Mouse (Mus musculus): ENCODE results near the gene Pdss2. TPM values are rescaled to one million over a fixed set of nuclear protein-coding genes. Genes with fewer than 3 reads are reported as not detected.
"Not testable (repeated sequence)": the region's sequence is repeated elsewhere in the genome, so short reads cannot be mapped to it uniquely, and the experiment has no call there.

Gene Pdss2
- total RNA-seq, 2 experiments from 2014 or later: 16.0 to 17.7 TPM

DNA sequence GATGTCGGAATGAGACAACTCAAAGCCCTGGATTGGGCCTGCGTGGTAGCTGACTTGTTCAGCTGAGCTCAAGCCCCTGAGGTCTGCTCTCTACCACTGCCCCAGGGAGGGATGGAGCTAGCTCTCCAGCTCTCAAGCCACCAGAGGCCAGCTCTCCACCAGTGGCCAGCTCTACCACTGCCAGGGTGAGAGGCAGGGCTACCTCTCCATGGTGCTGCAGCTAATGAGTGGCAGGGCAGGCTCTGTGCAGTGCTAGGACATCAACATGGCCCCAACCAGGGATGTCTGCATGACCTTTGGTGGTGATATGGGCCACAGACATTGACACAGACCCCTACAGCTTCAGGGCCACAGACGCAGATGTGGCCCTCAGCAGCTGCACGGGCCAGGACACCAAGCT lies 144.6 kb downstream of the Pdss2 start:
- DNase-seq (ENCODE audit: low spot score in 2 of 2): no peak

DNA sequence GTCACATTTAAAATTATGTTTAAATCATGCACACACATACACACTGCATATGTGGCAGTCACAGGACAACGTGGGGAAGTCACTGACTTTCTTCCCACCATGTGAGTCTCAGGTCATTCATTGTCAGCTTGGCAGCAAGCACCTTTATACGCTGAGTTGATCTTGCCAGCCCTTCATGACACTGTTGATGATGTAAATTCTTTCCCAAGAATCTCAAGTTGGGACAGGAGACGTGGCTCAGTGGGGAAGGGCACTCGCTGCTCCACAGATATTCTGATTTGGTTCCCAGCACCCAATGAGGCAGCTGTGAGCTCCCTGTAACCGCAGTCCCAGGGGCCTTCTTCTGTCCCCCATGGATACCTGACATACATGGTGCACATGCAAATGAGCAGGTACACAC lies 147.3 kb downstream of the Pdss2 start:
- DNase-seq (ENCODE audit: low spot score in 2 of 2): no peak

DNA sequence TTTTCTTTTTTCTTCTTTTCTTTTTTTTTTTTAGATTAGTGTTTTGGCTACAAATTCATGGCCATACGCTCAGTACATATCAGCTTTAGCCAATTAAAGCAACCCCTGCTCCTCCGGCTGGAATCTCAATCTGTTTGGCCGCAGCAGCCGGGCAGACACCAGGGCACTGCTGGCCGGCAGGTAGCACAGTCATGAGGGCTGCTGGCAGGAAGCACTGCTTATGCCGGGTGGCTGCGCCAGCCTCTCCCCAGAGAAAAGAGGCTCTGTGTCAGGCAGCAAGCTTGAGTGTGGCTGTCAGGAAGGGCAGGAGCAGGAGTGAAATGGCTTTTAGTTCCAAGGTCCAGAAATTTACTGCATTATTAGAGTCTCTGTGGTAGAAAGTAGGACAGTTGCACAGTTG lies 151.0 kb downstream of the Pdss2 start:
- peak in 1 of 2 experiments; percentile 27 for DNase-seq (ENCODE audit: low spot score in 2 of 2)

DNA sequence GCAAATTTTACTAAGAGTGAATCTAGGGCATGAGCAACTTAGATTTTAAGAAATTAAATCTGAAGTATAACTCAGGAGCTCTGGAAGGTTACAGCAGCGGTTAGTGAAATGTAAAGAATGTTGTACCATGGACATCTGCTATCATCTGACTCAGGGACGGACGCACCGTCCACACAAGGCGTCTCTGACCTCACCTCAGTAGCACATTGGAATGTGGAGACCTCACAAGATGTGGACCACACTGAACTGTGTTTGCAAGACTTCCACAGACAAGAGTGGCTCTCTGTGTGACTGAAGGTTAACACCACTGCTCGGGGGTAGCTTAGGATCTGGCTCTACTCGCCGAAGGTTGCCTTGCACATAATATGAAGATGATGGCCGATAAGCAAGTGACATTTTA lies 151.7 kb downstream of the Pdss2 start:
- DNase-seq (ENCODE audit: low spot score in 2 of 2): no peak

DNA sequence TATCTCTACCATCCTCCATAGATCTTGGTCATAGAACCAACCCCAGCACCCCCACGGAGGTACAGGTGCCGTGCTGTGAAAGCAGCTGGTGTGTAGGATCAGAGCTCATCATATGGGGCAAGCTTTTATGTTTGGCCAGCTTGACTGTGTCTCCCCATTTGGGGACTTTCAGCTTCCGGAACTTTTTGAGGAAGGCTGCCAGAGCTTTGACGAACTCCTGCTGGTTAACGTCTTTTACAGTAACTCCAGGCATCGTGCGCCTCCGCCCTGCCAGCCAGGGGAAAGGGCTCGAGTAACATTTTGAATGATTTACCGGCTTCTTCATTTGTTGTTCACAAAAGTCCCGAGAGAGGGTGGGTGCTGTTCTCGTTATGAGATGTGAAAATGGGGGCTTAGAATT lies 152.4 kb downstream of the Pdss2 start:
- no peak for DNase-seq (ENCODE audit: low spot score in 2 of 2)

DNA sequence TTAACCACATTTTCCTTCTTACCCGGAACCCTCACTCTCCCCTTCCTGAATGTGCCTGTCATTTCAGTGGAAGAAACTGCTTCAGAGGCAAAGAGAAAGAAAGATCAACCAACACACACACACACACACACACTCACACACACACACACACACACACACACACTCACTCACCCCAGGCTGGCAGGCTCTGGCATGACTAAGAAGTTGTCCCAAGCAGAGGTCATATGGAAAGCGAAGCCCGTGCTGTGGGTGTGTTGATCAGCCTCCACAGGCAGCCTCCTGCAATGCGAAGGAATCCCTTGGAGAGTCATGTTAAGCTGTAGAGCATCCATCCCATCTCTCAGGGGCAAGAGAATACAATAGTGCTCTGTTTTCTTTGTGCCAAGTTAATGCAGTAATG lies 154.0 kb downstream of the Pdss2 start:
- DNase-seq (ENCODE audit: low spot score in 2 of 2): no peak

DNA sequence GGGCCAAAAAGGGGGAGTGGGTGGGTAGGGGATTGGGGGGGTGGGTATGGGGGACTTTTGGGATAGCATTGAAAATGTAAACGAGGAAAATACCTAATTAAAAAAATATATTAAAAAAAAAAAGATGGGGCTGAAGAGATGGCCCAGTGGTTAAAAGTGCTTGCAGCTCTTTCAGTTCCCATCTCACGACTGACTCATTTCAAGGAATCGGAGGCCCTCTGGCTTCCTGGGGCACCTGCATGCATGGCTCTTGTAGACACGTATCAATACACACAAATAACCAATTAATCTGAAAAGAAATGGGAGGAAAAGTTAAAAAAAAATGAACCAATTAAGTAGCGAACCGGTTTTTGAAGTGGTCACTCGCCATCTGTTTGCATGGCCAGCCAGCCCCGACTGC lies 155.5 kb downstream of the Pdss2 start:
- DNase-seq (ENCODE audit: low spot score in 2 of 2): no peak

DNA sequence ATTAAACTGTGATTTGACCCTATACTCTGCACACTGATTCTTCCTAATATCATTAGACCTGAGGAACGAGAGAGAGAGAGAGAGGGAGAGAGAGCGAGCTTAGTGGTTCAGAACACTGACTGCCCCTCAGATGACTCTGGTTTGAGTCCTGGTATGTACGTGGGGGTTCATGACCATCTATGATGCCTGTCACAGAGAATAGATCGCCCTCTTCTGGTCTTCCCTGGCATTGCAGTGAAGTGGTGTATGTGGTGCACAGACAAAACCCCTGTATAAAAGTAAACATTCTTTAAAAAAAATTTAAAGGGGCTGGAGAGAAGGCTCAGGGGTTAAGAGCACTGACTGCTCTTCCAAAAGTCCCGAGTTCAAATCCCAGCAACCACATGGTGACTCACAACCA lies 157.0 kb downstream of the Pdss2 start:
- DNase-seq (ENCODE audit: low spot score in 2 of 2): peak in 1 of 2 experiments; percentile 35

DNA sequence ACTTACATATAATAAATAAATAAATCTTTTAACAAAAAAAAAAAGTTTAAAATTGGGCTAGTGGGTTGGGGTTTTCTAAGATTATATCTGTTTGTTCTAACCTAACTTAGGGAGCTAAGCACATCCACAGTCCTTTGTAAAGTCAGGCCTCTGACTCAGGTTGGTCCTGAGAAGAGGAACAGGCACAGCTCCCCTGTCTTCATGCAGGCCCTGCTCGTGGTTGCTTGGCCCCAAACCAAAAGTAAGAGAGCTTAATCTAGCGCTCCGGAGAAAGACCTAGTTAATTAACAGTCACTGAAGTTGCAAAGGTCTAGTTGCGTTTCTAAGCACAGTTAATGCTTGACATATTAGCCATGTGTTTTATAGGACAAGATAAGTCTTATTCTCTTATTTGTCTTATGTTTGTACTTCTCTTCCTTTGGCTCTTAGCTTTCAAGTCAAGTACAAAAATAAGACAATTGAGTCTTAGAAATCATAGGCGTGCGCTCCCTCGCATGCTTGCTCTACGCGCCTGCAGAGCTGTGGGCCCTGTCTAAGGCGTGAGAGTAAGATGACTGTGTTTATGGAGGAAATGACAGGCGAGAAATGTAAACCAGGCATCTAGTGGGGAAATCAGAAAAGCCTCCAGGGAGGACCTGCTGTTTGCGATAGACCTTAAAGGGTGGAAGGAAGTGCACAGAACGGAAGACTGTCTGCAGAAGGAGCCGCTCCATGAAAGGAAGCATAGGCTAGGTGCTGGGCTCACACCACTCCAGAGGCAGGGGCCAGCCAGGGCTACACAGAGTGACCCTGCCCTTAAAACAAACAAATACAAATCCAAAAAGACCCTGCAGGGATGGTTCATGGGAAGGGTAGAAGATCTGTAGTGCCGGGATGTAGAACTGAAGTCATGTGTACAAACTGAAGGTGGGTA lies 157.7 kb downstream of the Pdss2 start:
- no peak for DNase-seq (ENCODE audit: low spot score in 2 of 2)

DNA sequence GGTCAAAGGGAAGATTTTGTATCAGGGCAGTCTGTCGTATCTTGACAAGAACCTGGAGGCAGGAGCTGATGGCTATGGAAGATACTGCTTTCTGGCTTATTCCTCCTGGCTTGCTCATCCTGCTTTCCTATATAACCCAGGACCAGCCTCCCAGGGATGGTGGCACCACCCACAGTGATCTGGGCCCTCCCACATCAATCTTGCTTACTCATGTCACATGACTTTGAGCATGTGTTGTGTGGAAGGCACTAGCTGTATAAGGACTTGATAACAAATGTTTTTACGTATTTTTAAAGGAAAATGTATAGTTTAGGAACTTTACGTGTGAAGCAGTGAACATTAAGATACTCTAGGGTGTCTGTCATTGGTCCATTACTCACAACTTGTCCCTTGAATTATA lies 161.4 kb downstream of the Pdss2 start:
- DNase-seq (ENCODE audit: low spot score in 2 of 2): no peak

DNA sequence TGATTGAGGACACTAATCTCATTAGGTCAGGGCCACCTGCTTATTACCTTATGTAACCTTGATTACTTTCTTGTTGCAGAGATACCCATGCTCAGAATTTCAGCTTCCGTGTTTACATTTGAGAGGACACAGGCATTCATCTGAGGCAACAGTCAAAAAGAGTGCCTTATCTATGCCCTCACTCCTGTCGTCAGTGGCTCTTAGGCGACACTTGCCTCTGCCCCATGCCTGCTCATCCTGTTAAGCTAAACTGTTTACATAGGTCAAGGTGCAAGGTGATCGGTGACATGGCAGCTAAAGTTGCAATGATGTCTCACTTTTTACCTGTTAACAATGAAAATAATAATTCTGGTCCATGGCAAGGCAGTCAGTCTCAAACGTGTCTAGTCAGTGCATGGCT lies 163.3 kb downstream of the Pdss2 start:
- DNase-seq (ENCODE audit: low spot score in 2 of 2): no peak

DNA sequence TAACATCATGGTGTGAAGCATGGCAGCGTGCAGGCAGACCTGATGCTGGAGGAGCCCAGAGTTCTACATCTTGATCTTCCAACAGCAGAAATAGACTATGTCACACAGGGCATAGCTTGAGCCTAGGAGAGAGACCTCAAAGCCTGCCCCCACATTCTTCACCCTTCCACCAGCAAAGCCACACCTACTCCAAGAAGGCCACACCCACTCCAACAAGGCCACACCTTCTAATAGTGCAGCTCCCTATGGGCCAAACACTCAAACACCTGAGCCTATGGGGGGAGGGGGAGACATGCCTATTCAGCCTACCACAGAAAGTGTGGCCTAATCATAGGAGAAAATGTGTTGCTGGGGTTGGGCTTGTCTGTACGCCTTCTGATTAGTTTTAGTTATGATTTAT lies 171.6 kb downstream of the Pdss2 start:
- no peak for DNase-seq (ENCODE audit: low spot score in 2 of 2)

DNA sequence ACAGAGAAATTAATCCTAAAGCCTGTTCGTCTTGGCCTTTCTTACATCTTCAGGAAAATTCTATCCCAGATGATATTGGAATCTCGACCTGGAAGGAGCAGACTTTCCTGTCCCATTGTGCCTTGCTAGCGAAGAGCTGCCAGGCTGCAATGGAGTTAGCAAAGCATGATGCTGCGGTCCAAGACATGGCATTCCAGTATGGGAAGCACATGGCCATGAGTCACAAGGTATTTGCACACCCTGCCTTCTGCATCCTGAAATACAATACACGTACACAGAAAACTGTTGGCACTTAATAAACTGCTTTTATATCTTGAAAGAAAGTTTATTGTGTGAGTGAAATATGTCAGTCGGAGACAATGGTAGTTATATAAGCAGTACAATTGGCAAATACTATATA lies 172.5 kb downstream of the Pdss2 start:
- DNase-seq (ENCODE audit: low spot score in 2 of 2): no peak

DNA sequence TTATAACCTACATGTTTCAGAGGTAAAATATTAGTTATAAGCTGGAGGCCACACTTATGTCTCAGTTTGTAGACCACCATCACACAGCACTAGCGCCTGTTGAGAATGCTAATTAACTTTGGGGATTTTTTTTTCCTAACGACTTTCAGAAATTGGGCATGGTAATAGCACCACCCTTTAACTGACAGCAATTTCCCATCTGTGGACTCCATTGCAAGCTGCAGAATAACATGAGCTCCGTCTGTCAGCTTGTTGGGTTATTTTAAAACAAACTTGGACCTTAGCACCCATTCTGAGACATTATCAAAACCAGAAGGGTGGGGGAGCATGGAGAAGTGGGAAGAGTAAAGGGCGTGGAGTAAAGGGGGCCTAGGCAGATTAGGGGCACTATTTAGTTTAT lies 174.5 kb downstream of the Pdss2 start:
- peak; percentile 16 to 75 for DNase-seq (ENCODE audit: low spot score in 2 of 2)

DNA sequence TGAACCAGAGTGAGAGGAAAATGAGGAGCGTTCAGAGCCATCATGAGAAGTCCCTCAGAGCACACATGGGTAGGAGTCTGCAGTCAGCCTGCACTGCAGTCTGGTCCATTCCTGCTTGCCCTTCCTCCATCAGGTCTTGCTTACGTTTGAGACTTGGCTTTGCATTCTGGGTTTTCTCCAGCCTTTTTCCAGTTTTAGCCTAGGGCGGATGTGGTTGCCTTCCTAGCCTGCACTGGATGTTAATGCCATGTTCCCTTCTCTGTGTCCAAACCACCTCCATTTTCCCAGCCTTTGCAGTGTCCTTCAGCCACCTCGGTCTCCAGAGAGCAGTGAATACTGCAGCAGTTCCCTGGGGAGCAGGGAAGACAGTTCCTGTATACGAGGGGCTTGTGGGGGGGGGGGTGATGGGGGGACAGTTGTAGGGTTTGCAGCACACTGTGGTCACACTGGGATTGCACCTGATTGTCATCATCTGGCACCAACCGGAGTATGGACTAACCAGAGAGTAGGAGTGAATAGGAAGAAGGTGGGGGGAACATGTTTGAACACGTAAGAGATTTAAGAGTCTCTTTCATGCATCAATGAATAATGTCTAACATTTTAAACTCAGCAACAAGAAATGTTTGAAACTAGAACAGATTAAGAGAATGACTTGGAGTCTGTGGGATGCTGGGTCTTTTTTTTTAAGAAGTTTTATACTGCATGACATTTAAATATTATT lies 178.5 kb downstream of the Pdss2 start:
- DNase-seq (ENCODE audit: low spot score in 2 of 2): no peak

DNA sequence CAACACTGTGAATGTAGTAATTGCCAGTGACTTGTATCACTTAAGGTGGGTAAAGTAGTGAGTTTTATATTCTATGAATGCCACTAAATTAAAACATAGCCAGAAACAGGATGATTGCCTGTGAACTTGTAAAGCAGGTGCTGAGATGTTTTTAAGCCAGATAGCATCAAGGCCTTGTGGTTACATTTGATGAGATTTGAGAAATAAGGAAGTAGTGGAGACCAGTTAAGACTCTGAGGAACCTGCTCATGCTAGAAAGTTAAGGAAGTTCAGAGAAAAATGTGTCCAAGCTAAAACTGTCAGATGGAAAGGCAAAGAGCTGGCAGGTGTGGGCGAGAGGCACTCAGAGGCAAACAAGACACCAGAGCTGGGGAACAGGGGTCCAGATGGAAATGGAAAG lies 184.8 kb downstream of the Pdss2 start:
- no peak for DNase-seq (ENCODE audit: low spot score in 2 of 2)

DNA sequence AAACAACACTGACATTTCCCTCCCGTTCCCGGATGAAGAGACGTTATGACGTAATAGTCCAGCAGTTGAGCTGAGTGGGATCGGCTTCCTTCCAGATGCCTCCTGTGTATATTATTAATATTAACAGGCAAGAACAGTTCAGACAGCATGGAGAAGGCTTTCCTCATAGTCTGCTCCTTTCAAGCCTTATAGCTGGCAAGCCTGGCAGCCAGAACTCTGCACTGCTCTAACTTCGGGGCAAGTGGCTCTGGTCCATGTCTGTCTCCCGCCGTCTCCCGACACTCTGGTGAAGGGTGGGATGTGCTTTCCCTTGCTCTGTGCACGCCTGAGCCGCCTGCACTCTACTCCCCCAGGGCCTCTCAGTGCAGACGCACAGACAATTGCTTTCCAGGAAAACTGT lies 185.6 kb downstream of the Pdss2 start:
- no peak for DNase-seq (ENCODE audit: low spot score in 2 of 2)

DNA sequence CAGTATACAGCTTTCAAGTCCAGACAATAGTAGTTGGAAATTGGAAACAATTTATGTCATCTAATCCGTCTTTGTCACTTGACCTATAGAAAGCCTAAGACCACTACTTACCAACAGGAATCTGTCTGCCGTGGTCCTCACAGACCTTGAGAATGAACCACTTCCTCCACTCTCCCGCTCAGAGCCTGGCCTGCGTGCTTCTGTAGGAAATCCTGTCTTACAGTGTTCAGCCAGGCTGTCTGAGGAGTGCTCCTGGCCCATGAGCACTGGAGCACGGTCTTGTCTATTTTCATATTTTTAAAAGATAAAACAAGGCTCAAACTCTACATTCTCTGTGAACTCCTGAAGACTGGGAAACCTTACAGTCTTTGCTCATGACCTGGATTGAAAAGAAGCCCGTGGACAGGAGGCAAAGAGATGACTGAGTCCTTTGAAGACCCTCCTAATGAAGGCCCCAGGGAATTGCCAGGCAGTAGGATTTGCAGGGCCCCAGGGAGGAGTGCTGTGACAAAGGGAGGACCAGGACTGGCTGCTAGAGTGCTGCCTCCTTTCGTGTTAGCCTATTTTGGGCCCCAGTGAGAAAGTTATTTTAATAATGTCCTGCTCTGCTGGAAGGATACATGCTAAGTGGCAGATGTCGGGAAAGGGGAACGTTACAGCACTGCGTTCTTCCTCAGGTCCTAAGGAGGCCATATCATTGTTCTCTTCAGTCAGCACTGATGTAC lies 188.4 kb downstream of the Pdss2 start:
- DNase-seq (ENCODE audit: low spot score in 2 of 2): no peak

DNA sequence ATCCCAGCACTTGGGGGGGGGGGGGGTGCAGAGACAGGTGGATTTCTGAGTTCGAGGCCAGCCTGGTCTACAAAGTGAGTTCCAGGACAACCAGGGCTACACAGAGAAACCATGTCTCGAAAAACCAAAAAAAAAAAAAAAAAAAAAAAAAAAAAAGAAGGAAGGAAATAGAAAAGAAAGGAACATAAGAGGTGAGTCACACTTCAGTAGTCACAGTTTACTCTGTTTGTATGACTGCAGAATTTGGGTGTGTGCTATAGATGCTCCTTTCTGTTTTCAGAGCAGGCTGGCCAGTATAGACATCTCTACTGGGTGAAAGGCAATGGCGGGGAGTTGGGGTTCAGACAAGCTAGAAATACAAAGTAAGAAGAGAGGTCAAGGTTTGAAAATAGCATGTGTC lies 189.9 kb downstream of the Pdss2 start:
- DNase-seq (ENCODE audit: low spot score in 2 of 2): not testable (repeated sequence)

DNA sequence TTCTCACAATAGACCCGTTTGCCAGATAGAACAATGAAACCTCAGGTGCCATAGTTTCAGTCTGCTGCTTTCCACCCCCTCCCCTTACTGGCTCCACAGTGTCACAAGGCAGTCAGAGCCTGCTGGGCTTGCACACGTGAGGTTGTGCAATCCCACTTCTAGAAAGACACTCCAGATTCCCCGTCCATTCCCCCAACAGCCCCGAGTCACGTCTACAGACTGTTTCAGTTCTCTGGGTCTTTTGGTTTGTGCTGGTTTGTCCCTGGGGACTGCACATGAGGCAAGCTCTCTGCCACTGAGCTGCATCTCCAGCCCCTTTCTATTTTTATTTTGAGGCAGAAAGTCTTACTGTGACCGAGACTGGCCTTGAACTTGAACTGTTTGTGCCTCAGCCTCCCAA lies 196.1 kb downstream of the Pdss2 start:
- DNase-seq (ENCODE audit: low spot score in 2 of 2): no peak

DNA sequence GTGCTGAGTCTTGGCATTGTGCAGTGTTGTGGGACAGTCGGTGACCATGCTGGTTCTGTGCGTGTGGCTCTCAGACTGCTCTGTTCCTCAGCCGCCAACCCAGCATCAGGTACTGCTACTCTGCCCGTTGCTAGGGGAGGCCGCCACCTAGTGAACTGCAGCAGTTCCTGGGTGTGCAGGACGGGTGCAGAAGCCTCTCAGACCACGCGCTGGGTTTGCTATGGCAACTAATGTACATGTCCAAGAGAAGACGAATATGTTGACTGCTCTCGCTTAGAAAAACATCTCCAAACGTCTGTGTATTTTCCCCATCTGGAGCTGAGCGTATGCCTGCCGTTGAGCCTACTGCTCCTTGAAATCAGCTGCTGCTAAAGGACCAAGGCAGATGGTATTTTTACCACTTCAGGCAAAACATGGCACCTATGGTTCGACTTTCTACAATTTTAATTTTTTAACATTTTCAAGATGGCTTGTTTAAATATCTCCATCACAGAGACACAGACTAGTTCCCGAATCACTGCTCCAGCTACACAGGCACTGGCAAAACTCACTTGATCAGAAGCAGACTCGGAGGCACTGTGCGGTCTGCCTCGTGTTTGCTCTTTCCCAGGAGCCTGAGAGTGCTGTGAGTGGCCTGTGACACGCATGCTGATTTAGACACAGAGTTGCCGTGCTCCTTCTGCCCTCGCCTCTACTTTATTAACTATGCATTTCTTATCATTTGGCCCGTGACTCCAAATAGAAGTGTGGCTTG lies 199.6 kb downstream of the Pdss2 start:
- DNase-seq (ENCODE audit: low spot score in 2 of 2): peak; percentile 32 to 45

All from layer of hippocampus, postnatal 14 days (tissue).